Mouse (Mus musculus): Measurements from ENCODE around the gene Slc39a8. TPM values are rescaled to one million over a fixed set of nuclear protein-coding genes. Genes with fewer than 3 reads are reported as not detected.

Slc39a8 gene
- polyA plus RNA-seq, 1 experiment = 20.6 TPM

DNA sequence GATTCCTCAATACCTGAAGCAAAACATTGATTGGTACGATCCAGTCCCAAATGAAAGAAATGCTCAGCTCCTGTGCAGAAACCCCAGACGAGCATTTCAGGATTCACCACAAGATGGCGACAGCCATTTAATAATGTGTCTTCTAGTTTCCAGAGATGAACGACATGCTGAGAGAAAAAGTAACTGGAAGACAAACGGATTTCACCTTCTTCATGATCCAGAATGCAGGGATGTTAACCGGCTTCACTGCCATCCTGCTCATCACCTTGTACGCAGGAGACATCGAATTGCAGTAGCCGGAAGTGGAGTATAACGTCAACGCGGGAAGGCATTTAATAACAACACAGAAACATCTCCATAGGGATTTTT is 61.6 kb downstream of the Slc39a8 start:
- TF ChIP-seq CTCF (conservative IDR thresholded peaks at IDR 0.05; ENCODE audit: insufficient read depth, insufficient read length, low read depth, low read length) = peak; percentile 51
- no peak for TF ChIP-seq POLR2A (IDR thresholded peaks at IDR 0.05; ENCODE audit: low read depth, low read length)

DNA sequence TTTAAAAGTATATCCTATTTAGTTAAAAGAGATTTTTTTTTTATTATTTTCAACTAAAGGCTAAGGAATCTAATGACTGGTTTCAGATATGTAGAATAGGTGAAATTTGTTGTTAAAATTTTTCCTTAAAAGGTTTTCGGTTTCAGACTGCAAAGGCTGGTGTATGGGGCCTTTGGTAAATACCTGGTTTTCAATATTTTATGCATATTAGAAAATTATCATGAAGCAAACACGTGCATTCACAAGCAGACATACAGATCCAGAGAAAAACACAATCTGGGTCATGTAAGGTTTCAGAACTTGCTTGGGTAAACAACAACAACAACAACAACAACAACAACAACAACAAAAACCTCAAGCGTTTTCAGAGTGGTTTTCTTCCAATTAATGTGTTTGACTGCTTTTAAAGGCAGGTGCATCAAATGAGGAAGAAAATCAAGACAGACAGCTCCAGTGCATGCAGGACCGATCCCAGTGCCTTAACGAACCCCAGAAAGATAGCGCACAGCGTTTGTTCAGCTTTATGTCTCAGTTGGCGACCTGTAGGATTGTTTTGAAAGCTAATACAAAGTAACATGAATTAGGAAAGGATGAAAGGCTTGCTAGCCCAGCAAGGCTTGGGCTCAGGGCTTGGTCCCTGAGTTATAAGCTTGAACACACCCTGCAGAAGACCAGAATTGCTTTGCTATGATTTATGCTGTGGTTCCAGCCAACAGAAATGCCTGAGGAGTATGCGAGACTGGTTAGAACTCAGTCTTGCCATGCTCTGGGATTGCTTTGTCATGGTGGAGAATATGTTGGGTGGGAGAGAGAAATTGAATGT is 62.2 kb downstream of the Slc39a8 start:
- Histone ChIP-seq H3K4me1 (ENCODE audit: control insufficient read depth, insufficient read depth, low read length) (no peaks in the 10 kb centered on the region), H3K4me3 (ENCODE audit: insufficient read depth, low read depth, low read length) (no peak overlapping the region), H3K36me3 (ENCODE audit: control insufficient read depth, insufficient read depth, low read length) (no peaks in the 10 kb centered on the region), H3K27me3 (replicated peaks; ENCODE audit: control insufficient read depth, insufficient read depth, low read length) (no peaks in the 10 kb centered on the region), H3K27ac (ENCODE audit: insufficient read depth, low read depth, low read length) (no peak overlapping the region)
- no peak for TF ChIP-seq POLR2A (IDR thresholded peaks at IDR 0.05; ENCODE audit: low read depth, low read length)
- DNase-seq = no peak
- WGBS = 87% methylated on average over 9 of the region's 9 CpGs

More for the DNA sequence above, 61.6 kb downstream of the Slc39a8 start:
- no peak overlapping the region for H3K27ac ChIP-seq (ENCODE audit: insufficient read depth, low read depth, low read length)
- 34% methylated on average over 12 of the region's 12 CpGs for WGBS
- peak; percentile 71 for DNase-seq
- H3K4me1 ChIP-seq (ENCODE audit: control insufficient read depth, insufficient read depth, low read length) = no peaks in the 10 kb centered on the region
- no peak overlapping the region for H3K4me3 ChIP-seq (ENCODE audit: insufficient read depth, low read depth, low read length)
- no peaks in the 10 kb centered on the region for H3K36me3 ChIP-seq (ENCODE audit: control insufficient read depth, insufficient read depth, low read length)
- H3K27me3 ChIP-seq (replicated peaks; ENCODE audit: control insufficient read depth, insufficient read depth, low read length) = no peaks in the 10 kb centered on the region

DNA sequence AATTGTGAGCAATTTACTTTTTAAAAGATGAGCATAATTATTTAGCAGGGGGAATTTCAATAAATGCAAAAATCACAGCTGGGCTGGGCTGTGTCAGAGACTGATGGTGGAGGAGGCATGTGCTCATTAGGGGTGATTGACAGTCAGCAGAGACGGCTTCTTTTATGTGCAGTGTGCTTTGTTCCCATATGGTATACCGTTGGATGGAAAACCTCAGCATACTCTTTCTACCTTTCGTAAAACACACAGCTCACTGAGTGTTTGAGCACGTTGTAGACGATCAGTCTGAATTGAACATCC is 62.7 kb downstream of the Slc39a8 start:
- H3K4me3 ChIP-seq (ENCODE audit: insufficient read depth, low read depth, low read length) = no peak overlapping the region
- H3K27ac ChIP-seq (ENCODE audit: insufficient read depth, low read depth, low read length) = no peak overlapping the region
- 87% methylated on average over 5 of the region's 5 CpGs for WGBS
- no peaks in the 10 kb centered on the region for H3K36me3 ChIP-seq (ENCODE audit: control insufficient read depth, insufficient read depth, low read length)
- DNase-seq = no peak
- no peaks in the 10 kb centered on the region for H3K27me3 ChIP-seq (replicated peaks; ENCODE audit: control insufficient read depth, insufficient read depth, low read length)
- H3K4me1 ChIP-seq (ENCODE audit: control insufficient read depth, insufficient read depth, low read length) = no peaks in the 10 kb centered on the region
- TF ChIP-seq POLR2A (IDR thresholded peaks at IDR 0.05; ENCODE audit: low read depth, low read length) (no peak), CTCF (conservative IDR thresholded peaks at IDR 0.05; ENCODE audit: insufficient read depth, insufficient read length, low read depth, low read length) (no peak)

DNA sequence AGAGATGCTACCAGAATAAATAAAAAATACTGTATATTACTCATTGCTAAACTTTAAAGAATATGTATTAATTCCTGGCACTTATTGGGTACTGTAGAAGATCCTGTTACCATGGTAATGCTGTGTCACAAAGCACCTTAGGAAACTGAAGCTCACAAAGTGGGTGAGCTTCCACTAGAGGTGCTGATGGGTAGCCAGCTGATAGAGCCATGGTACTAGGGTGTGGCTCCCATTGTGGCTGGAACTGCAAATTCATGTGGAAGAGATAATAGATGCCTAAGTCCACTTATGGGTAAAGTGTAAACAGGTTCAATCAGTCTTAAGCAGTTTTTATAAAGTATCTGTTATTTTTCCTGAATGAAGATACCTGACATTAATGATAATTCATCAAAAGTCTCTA is 64.3 kb downstream of the Slc39a8 start:
- TF ChIP-seq CTCF (conservative IDR thresholded peaks at IDR 0.05; ENCODE audit: insufficient read depth, insufficient read length, low read depth, low read length) (no peak), POLR2A (IDR thresholded peaks at IDR 0.05; ENCODE audit: low read depth, low read length) (no peak)
- H3K4me1 ChIP-seq (ENCODE audit: control insufficient read depth, insufficient read depth, low read length) = no peaks in the 10 kb centered on the region
- no peaks in the 10 kb centered on the region for H3K27me3 ChIP-seq (replicated peaks; ENCODE audit: control insufficient read depth, insufficient read depth, low read length)
- H3K4me3 ChIP-seq (ENCODE audit: insufficient read depth, low read depth, low read length) = no peak overlapping the region
- DNase-seq = no peak
- H3K36me3 ChIP-seq (ENCODE audit: control insufficient read depth, insufficient read depth, low read length) = no peaks in the 10 kb centered on the region
- no peak overlapping the region for H3K27ac ChIP-seq (ENCODE audit: insufficient read depth, low read depth, low read length)

DNA sequence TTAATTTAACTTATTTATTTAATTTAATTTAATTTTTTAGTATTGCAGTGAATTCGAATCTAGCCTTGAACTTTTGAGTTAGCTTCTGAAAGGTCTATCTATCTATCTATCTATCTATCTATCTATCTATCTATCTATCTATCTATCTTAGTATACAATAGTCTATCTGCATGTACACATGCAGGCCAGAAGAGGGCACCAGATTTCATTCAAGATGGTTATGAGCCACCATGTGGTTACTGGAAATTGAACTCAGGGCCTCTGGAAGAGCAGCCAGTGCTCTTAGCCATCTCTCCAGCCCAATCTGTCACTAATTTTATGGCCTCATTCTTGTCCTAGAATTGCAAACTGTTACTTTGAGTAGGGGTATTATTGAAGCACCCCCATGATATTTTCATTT is 78.3 kb downstream of the Slc39a8 start:
- TF ChIP-seq POLR2A (IDR thresholded peaks at IDR 0.05; ENCODE audit: low read depth, low read length) (no peak), CTCF (conservative IDR thresholded peaks at IDR 0.05; ENCODE audit: insufficient read depth, insufficient read length, low read depth, low read length) (0 out of 2 replicates have a peak, but pooled peaks have one; percentile 4)
- Histone ChIP-seq H3K27me3 (replicated peaks; ENCODE audit: control insufficient read depth, insufficient read depth, low read length) (no peaks in the 10 kb centered on the region), H3K36me3 (ENCODE audit: control insufficient read depth, insufficient read depth, low read length) (no peaks in the 10 kb centered on the region), H3K4me1 (ENCODE audit: control insufficient read depth, insufficient read depth, low read length) (no peaks in the 10 kb centered on the region), H3K27ac (ENCODE audit: insufficient read depth, low read depth, low read length) (no peak overlapping the region), H3K4me3 (ENCODE audit: insufficient read depth, low read depth, low read length) (no peak overlapping the region)
- 90% methylated on average over 1 of the region's 1 CpGs for WGBS
- no peak for DNase-seq

DNA sequence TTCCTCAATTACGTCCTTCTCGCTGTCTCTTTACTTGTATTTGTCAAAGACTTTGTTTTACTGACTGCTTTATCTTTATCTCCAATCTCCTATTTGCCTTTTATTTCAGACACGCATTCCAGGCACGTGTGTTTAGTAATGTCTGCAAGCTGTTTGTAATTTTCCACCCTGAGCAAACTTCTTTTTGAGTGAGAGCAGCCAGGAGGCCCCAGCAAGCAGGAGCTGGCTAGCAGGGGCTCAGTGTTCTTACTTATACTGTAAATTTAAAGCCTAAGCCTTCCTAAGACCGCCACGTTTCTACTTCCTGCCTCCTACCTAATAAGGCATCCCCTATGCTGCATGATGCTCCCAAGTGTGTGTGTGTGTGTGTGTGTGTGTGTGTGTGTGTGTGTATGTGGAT is 79.8 kb downstream of the Slc39a8 start:
- Histone ChIP-seq H3K4me1 (ENCODE audit: control insufficient read depth, insufficient read depth, low read length) (no peaks in the 10 kb centered on the region), H3K36me3 (ENCODE audit: control insufficient read depth, insufficient read depth, low read length) (no peaks in the 10 kb centered on the region), H3K4me3 (ENCODE audit: insufficient read depth, low read depth, low read length) (no peak overlapping the region), H3K27me3 (replicated peaks; ENCODE audit: control insufficient read depth, insufficient read depth, low read length) (no peaks in the 10 kb centered on the region), H3K27ac (ENCODE audit: insufficient read depth, low read depth, low read length) (no peak overlapping the region)
- TF ChIP-seq POLR2A (IDR thresholded peaks at IDR 0.05; ENCODE audit: low read depth, low read length) = no peak
- no peak for TF ChIP-seq CTCF (conservative IDR thresholded peaks at IDR 0.05; ENCODE audit: insufficient read depth, insufficient read length, low read depth, low read length)
- DNase-seq = no peak
- 61% methylated on average over 6 of the region's 6 CpGs for WGBS

DNA sequence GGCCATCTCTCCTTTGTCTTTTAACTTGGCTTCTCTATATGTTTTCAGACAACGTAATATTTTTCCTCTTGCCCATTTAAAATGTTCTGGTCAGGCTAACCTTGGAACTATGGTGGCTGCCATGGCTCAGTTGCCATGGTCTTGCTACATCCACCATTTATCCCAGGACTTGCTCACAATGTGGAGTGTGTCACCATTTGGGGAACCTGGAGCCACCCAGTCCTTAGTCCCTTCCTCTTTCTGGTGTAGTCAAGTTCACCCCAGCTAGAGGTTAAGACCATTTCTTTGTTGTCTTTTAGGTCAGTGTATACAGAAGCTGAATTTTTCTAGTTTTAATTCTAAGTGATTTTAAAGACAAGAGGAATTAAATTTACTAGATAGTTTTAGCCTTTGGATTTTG is 80.7 kb downstream of the Slc39a8 start:
- TF ChIP-seq POLR2A (IDR thresholded peaks at IDR 0.05; ENCODE audit: low read depth, low read length) = no peak
- no peak for TF ChIP-seq CTCF (conservative IDR thresholded peaks at IDR 0.05; ENCODE audit: insufficient read depth, insufficient read length, low read depth, low read length)

More for the DNA sequence above, 80.7 kb downstream of the Slc39a8 start:
- Histone ChIP-seq H3K4me3 (ENCODE audit: insufficient read depth, low read depth, low read length) (no peak overlapping the region), H3K27ac (ENCODE audit: insufficient read depth, low read depth, low read length) (no peak overlapping the region), H3K36me3 (ENCODE audit: control insufficient read depth, insufficient read depth, low read length) (no peaks in the 10 kb centered on the region), H3K27me3 (replicated peaks; ENCODE audit: control insufficient read depth, insufficient read depth, low read length) (no peaks in the 10 kb centered on the region), H3K4me1 (ENCODE audit: control insufficient read depth, insufficient read depth, low read length) (no peaks in the 10 kb centered on the region)
- WGBS = 91% methylated on average over 1 of the region's 1 CpGs
- DNase-seq = no peak
